In the genomic region with DNA sequence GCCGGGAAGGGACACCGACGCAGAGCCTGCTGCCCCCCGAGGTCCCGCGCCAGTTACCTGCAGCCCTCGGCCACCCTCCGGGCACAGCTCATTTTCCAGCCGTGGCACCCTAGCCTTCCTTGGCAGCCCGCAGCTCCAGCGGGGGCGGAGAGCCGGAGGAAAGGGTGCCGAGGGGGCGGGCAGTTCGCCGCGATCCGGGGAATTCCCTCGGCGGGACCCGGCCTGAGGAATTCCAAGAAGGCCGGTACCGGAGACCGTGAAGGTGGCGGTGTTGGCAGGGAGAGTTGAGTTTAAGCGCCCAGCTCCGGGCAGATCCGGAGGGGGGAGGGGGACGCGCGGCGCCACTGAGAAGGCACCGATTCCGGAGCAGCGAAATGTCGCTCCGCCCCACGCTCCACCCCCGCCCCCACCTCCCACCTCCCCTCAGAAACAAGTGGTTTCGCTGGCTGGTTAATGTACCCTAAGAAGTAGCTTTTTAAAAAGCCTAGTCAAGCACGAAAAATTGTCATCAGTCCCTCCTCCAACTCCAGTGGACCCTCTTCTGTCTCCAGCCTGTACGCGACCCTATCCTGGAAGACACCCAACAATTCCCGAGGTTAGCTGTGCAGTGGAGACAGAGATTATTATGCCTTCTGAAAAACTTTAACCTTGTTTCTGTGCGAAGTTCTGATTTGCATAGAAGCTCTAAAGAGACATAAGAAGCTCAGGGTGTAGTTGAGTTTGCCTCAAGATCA, we compare ENCODE assay signal across 8 mouse cellular contexts. TPM values are rescaled to one million over a fixed set of nuclear protein-coding genes. Genes with fewer than 3 reads are reported as not detected.
DNase-seq lines count a peak whose midpoint lies in the region; ATAC-seq and TF ChIP-seq lines count a peak whose summit lies in the region.

No protein-coding gene starts in this region.

- peaks cover 84% of the 10 kb centered on the region for H3K27me3 ChIP-seq in embryonic facial prominence, embryonic 10.5 days (replicated peaks; ENCODE audit: low read depth, poor library complexity, severe bottlenecking)
- peaks cover 1% of the 10 kb centered on the region; the same call in 1 of the 2 replicates for H3K27me3 ChIP-seq in kidney, adult 2 months (replicated peaks; ENCODE audit: control insufficient read depth, insufficient read depth, low read length)
- H3K27me3 ChIP-seq in limb, embryonic 11.5 days (ENCODE audit: control insufficient read depth, insufficient read depth, low read length) = peaks cover 48% of the 10 kb centered on the region
- H3K27me3 ChIP-seq in midbrain, embryonic 12.5 days = peaks cover 72% of the 10 kb centered on the region
- H3K27me3 ChIP-seq in stomach, embryonic 15.5 days (replicated peaks) = peaks cover 23% of the 10 kb centered on the region

- under 1% methylated on average over 46 of the region's 46 CpGs for WGBS in embryonic facial prominence, embryonic 10.5 days
- WGBS in kidney, adult 2 months = 2% methylated on average over 41 of the region's 46 CpGs
- WGBS in limb, embryonic 11.5 days = under 1% methylated on average over 46 of the region's 46 CpGs
- 1% methylated on average over 42 of the region's 46 CpGs for WGBS in midbrain, embryonic 12.5 days
- under 1% methylated on average over 41 of the region's 46 CpGs for WGBS in stomach, embryonic 15.5 days

- H3K9ac ChIP-seq in limb, embryonic 11.5 days (ENCODE audit: low read length) = peak overlapping the region; percentile 51
- H3K9ac ChIP-seq in midbrain, embryonic 12.5 days (replicated peaks) = peak overlapping the region; percentile 41
- H3K9ac ChIP-seq in stomach, embryonic 15.5 days = peak overlapping the region; percentile 60; the same call in 1 of the 2 replicates

- peak; percentile 18; the same call in 1 of the 2 replicates for ATAC-seq in limb, embryonic 11.5 days (ENCODE audit: insufficient number of reproducible peaks, low FRiP score, low TSS enrichment, low read depth)
- ATAC-seq in midbrain, embryonic 12.5 days (ENCODE audit: low FRiP score, low read depth) = peak; percentile 67
- peak; percentile 79 for ATAC-seq in stomach, embryonic 15.5 days (ENCODE audit: insufficient read depth, low FRiP score, low read depth)

- peak overlapping the region; percentile 80 for H3K27ac ChIP-seq in embryonic facial prominence, embryonic 10.5 days (replicated peaks)
- H3K27ac ChIP-seq in kidney, adult 2 months (ENCODE audit: insufficient read depth, low read depth, low read length) = peak overlapping the region; percentile 63
- no peak overlapping the region for H3K27ac ChIP-seq in limb, embryonic 11.5 days (replicated peaks; ENCODE audit: low read depth, low read length)
- no peak overlapping the region for H3K27ac ChIP-seq in midbrain, embryonic 12.5 days (replicated peaks)
- peak overlapping the region; percentile 85 for H3K27ac ChIP-seq in stomach, embryonic 15.5 days

- H3K9me3 ChIP-seq in embryonic facial prominence, embryonic 10.5 days = no peaks in the 10 kb centered on the region
- no peaks in the 10 kb centered on the region for H3K9me3 ChIP-seq in limb, embryonic 11.5 days (ENCODE audit: control insufficient read depth, low read length)
- no peaks in the 10 kb centered on the region for H3K9me3 ChIP-seq in midbrain, embryonic 12.5 days
- H3K9me3 ChIP-seq in stomach, embryonic 15.5 days = no peaks in the 10 kb centered on the region

- peak; percentile 7 for DNase-seq in cerebellum, adult 11 months
- DNase-seq in cerebellum, adult 8-10 months = no peak
- DNase-seq in embryonic facial prominence, embryonic 10.5 days (ENCODE audit: low spot score) = peak; percentile 79
- DNase-seq in heart, adult 9 months (ENCODE audit: low spot score in 2 of 2) = peak; percentile 57 to 60
- peak; percentile 92 for DNase-seq in kidney, adult 2 months
- DNase-seq in limb, embryonic 11.5 days (ENCODE audit: low spot score) = peak; percentile 71

- no peaks in the 10 kb centered on the region for H3K36me3 ChIP-seq in embryonic facial prominence, embryonic 10.5 days (replicated peaks)
- no peaks in the 10 kb centered on the region for H3K36me3 ChIP-seq in kidney, adult 2 months (ENCODE audit: control insufficient read depth, insufficient read depth, low read length)
- no peaks in the 10 kb centered on the region for H3K36me3 ChIP-seq in limb, embryonic 11.5 days (ENCODE audit: control insufficient read depth, insufficient read depth, low read length)
- no peaks in the 10 kb centered on the region for H3K36me3 ChIP-seq in midbrain, embryonic 12.5 days
- no peaks in the 10 kb centered on the region for H3K36me3 ChIP-seq in stomach, embryonic 15.5 days

- TF ChIP-seq CTCF in kidney, adult 2 months (conservative IDR thresholded peaks at IDR 0.05; ENCODE audit: insufficient read depth, insufficient read length, low read depth, low read length) = no peak

- no peak for TF ChIP-seq POLR2A in kidney, adult 2 months (IDR thresholded peaks at IDR 0.05; ENCODE audit: low read depth, low read length)

- peak overlapping the region; percentile 93 for H3K4me2 ChIP-seq in limb, embryonic 11.5 days (ENCODE audit: low read depth, severe bottlenecking)
- H3K4me2 ChIP-seq in midbrain, embryonic 12.5 days (replicated peaks) = peak overlapping the region; percentile 99
- peak overlapping the region; percentile 82 for H3K4me2 ChIP-seq in stomach, embryonic 15.5 days

- peak overlapping the region; percentile 78 for H3K4me3 ChIP-seq in embryonic facial prominence, embryonic 10.5 days
- H3K4me3 ChIP-seq in kidney, adult 2 months (ENCODE audit: insufficient read depth, low read depth, low read length) = peak overlapping the region; percentile 78
- peak overlapping the region; percentile 56 for H3K4me3 ChIP-seq in limb, embryonic 11.5 days (ENCODE audit: low read depth, low read length)
- peak overlapping the region; percentile 63 for H3K4me3 ChIP-seq in midbrain, embryonic 12.5 days
- peak overlapping the region; percentile 77 for H3K4me3 ChIP-seq in stomach, embryonic 15.5 days (replicated peaks)

- peaks cover 43% of the 10 kb centered on the region for H3K4me1 ChIP-seq in embryonic facial prominence, embryonic 10.5 days
- peaks cover 3% of the 10 kb centered on the region; the same call in 1 of the 2 replicates for H3K4me1 ChIP-seq in kidney, adult 2 months (ENCODE audit: control insufficient read depth, insufficient read depth, low read length)
- peaks cover 10% of the 10 kb centered on the region; the same call in 1 of the 2 replicates for H3K4me1 ChIP-seq in limb, embryonic 11.5 days (ENCODE audit: control insufficient read depth, insufficient read depth, low read length)
- peaks cover 22% of the 10 kb centered on the region for H3K4me1 ChIP-seq in midbrain, embryonic 12.5 days
- H3K4me1 ChIP-seq in stomach, embryonic 15.5 days = peaks cover 12% of the 10 kb centered on the region

RNA-seq across cellular contexts. Expression of a gene that starts 32.5 kb away (rescaled TPM):
- polyA plus RNA-seq in embryonic facial prominence, embryonic 10.5 days (2016; fragmentation: Nextera tagmentation; extraction: Ambion mirVana) = 16.8 and 19.5 TPM in 2 replicates
- polyA plus RNA-seq in kidney, adult 2 months (2012; rRNA removed) = 2.2 TPM in 2 replicates
- polyA plus RNA-seq in limb, embryonic 11.5 days (2014; fragmentation: Nextera tagmentation; extraction: Ambion mirVana) = 18.5 and 21.5 TPM in 2 replicates
- polyA plus RNA-seq in midbrain, embryonic 12.5 days (2016; fragmentation: Nextera tagmentation; extraction: Ambion mirVana) = 50.6 and 53.6 TPM in 2 replicates
- 11.6 and 13.7 TPM in 2 replicates for polyA plus RNA-seq in stomach, embryonic 15.5 days (2015; fragmentation: Nextera tagmentation; extraction: Ambion mirVana)

Comparison
In these comparisons a context has a peak if more than half of its experiments do, and no peak if none do; other contexts are left out.
1. H3K27ac ChIP-seq: peak in embryonic facial prominence, embryonic 10.5 days (single experiment), kidney, adult 2 months (single experiment) and stomach, embryonic 15.5 days (single experiment); none in limb, embryonic 11.5 days (single experiment) and midbrain, embryonic 12.5 days (single experiment).
2. ATAC-seq: peak in every context shown above with its lines; median percentile 79 in stomach, embryonic 15.5 days; 67 in midbrain, embryonic 12.5 days; 18 in limb, embryonic 11.5 days.
3. Peak in every context shown above with its lines, with median percentiles within 50 percentile points of each other: H3K4me3 ChIP-seq, H3K4me2 ChIP-seq and H3K9ac ChIP-seq.